Mouse (Mus musculus) heart, adult 2 months (tissue): ENCODE data around the gene Vac14. TPM values are rescaled to one million over a fixed set of nuclear protein-coding genes. Genes with fewer than 3 reads are reported as not detected.
A peak's percentile ranks its signal among the peaks of the same experiment; 100 is the strongest.

Source experiments
- DNase-seq, 2 experiments: peaks; one replicate each; pipeline ENCODE4 v3.0.0; 2021
- H3K27ac ChIP-seq: fragments of 200-600 bp; 2 replicates; pipeline ENCODE4 v1.8.1; 2022
- H3K27me3 ChIP-seq: fragments of 200-500 bp; 2 replicates; pipeline ENCODE4 v1.6.1; 2012; ENCODE audit warnings: mild to moderate bottlenecking, low read length, inconsistent platforms, mixed read lengths; ENCODE audit not compliant: control insufficient read depth, insufficient read depth
- H3K36me3 ChIP-seq: fragments of 200-500 bp; 2 replicates; pipeline ENCODE4 v1.6.1; 2012; ENCODE audit warnings: low read length, inconsistent platforms; ENCODE audit not compliant: control insufficient read depth, insufficient read depth
- H3K4me1 ChIP-seq: fragments of 200-500 bp; 2 replicates; pipeline ENCODE4 v1.6.1; 2011; ENCODE audit warnings: low read length; ENCODE audit not compliant: control insufficient read depth, insufficient read depth
- H3K4me3 ChIP-seq: fragments of 200-600 bp; 2 replicates; pipeline ENCODE4 v1.8.1; 2022
- H3K79me2 ChIP-seq: fragments of 200-500 bp; replicated peaks from 2 replicates; pipeline ENCODE4 v1.6.1; 2012; ENCODE audit warnings: mild to moderate bottlenecking, inconsistent platforms, low read length, moderate library complexity, mixed read lengths; ENCODE audit not compliant: control insufficient read depth, insufficient read depth
- H3K9ac ChIP-seq: fragments of 200-500 bp; 2 replicates; pipeline ENCODE4 v1.6.1; 2012; ENCODE audit warnings: low read depth, mild to moderate bottlenecking, control low read depth, inconsistent platforms, low read length, mixed read lengths
- CTCF ChIP-seq: fragments of 200-600 bp; IDR thresholded peaks from 2 replicates; pipeline ENCODE4 v1.8.1; 2022; ENCODE audit warnings: antibody characterized with exemption, mild to moderate bottlenecking, moderate library complexity
- EP300 ChIP-seq: fragments of 200-500 bp; IDR thresholded peaks from 2 replicates; pipeline ENCODE4 v1.6.1; 2011; ENCODE audit warnings: low read depth, low read length, control low read depth; ENCODE audit not compliant: insufficient read depth
- POLR2A ChIP-seq: fragments of 200-500 bp; IDR thresholded peaks from 2 replicates; pipeline ENCODE4 v1.6.1; 2011; ENCODE audit warnings: mild to moderate bottlenecking, low read depth, low read length, control low read depth; ENCODE audit not compliant: insufficient read depth
- WGBS: fragments of 180-500 bp; shearing (Covaris S2); methylation state at CpG from one replicate; pipeline ENCODE4 v1.1.7; 2018; 5-methylcytosine and 5-hydroxymethylcytosine counted together
- intact Hi-C: fragments of 180-260 bp; cut with DNase I; formaldehyde crosslinking; loops from one replicate; pipeline ENCODE4 v1.15.1; 2025
- polyA plus RNA-seq: library from polyadenylated mRNA; depleted of rRNA; stranded (reverse); fragments of >200 nt; gene quantifications from 2 replicates; pipeline ENCODE4 v1.2.3, GENCODE M21; 2012
- total RNA-seq, 2 experiments: library from RNA; stranded (reverse); gene quantifications; 2 replicates each; pipeline ENCODE4 v1.2.3; 2021

Gene Vac14
- total and polyA plus RNA-seq, 3 experiments: 15.7 to 27.0 (median 15.8) TPM

DNA sequence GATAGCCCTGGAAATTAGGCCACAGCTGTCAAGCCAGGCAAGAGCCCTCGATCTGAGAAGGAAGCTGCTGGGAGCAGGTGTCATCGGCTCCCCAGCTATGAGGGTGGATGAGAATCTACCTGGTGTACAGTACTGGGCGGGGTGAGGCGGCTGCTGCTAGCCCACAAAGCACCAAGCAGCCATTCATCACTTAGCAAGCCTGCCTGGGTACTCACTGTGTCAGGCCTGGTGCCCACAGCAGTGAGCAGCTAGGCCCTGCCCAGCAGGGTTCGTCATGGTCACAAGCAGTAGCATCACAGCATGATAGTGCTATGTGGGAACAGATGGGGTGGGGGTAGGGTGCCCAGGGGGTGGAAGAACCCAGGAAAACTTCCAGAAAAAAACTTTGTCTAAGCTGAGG lies 77.0 kb downstream of the Vac14 start:
- Histone ChIP-seq H3K4me3 (no peak overlapping the region), H3K36me3 (no peaks in the 10 kb centered on the region), H3K27ac (no peak overlapping the region), H3K79me2 (no peaks in the 10 kb centered on the region), H3K4me1 (peaks cover 1% of the 10 kb centered on the region; the same call in 1 of the 2 replicates), H3K9ac (no peak overlapping the region), H3K27me3 (no peaks in the 10 kb centered on the region)
- intact Hi-C loops: no loop called here
- no peak for TF ChIP-seq POLR2A
- TF ChIP-seq EP300: no peak
- TF ChIP-seq CTCF: no peak
- DNase-seq: no peak
- 90% methylated on average over 5 of the region's 5 CpGs for WGBS

DNA sequence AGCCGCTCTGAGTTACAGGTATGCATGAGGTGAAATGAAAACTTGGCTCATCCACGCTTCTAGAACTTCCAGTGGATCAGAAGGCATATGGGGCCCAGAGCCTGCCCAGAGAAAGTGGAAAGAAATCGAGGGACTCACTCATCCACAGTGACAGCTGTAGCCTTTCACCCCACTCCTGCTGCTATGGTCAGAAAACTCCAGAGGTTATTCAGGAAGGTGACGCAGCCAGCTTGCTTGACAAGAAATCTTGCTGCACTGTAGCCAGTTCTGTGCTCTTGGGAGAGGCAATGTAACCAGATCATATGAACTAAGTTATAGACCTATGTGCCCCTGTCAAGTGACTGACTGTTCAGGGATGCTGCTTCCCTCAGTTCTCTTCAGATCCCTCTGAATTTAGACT lies 77.7 kb downstream of the Vac14 start:
- 74% methylated on average over 4 of the region's 4 CpGs for WGBS
- Histone ChIP-seq H3K4me1 (peaks cover 1% of the 10 kb centered on the region; the same call in 1 of the 2 replicates), H3K36me3 (no peaks in the 10 kb centered on the region), H3K9ac (no peak overlapping the region), H3K27me3 (no peaks in the 10 kb centered on the region), H3K27ac (no peak overlapping the region), H3K4me3 (no peak overlapping the region), H3K79me2 (no peaks in the 10 kb centered on the region)
- no peak for DNase-seq
- TF ChIP-seq EP300: no peak
- intact Hi-C loops: no loop called here

DNA sequence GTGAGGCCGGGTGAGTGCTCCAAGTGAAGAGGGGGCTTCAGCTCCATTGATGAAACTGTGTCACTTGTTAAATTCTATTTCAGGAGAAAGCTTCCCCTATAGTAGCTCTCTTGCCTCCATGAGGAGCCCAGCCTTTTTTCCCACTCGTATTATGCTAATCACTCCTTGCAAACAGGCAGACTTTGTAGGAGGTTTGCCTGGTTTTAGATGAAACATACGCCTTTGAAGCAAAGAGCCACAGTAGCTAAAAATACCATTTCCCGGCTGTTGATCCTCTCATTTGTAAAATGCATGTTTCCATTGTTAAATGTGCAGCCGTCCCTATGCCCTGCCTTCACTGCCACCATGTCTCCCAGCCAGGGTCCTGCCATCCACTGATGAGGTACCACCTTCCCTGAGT lies 79.2 kb downstream of the Vac14 start:
- H3K4me3 ChIP-seq: no peak overlapping the region
- H3K4me1 ChIP-seq: peaks cover 1% of the 10 kb centered on the region; the same call in 1 of the 2 replicates
- DNase-seq: no peak
- no peak overlapping the region for H3K9ac ChIP-seq
- H3K36me3 ChIP-seq: no peaks in the 10 kb centered on the region
- H3K79me2 ChIP-seq: no peaks in the 10 kb centered on the region
- no peaks in the 10 kb centered on the region for H3K27me3 ChIP-seq
- H3K27ac ChIP-seq: no peak overlapping the region
- intact Hi-C loops: no loop called here
- no peak for TF ChIP-seq POLR2A
- TF ChIP-seq CTCF: no peak
- TF ChIP-seq EP300: no peak
- WGBS: 87% methylated on average over 5 of the region's 5 CpGs

DNA sequence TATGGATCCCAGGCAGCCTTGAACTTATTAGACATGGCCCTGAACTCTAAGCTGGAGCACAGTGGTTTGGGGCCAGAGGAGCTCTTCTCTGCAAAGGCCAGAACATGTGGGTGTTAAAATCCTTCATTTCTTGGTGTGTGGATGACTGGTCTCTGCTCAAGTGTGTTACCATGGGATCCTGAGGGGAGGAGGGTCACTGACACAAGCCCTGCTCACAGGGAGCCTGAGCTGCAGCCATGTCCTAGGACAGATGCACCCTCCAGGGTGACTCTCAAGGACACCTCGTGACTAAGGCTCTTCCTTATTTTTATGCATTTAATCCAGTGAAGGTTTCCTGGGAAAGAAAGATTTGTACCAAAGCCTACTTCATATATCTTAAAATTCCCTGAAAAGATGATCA lies 79.7 kb downstream of the Vac14 start:
- H3K79me2 ChIP-seq: no peaks in the 10 kb centered on the region
- intact Hi-C loops: no loop called here
- TF ChIP-seq EP300 (no peak), POLR2A (no peak), CTCF (no peak)
- no peak overlapping the region for H3K9ac ChIP-seq
- no peaks in the 10 kb centered on the region for H3K27me3 ChIP-seq
- no peak overlapping the region for H3K27ac ChIP-seq
- DNase-seq: no peak
- peaks cover 1% of the 10 kb centered on the region; the same call in 1 of the 2 replicates for H3K4me1 ChIP-seq
- H3K4me3 ChIP-seq: no peak overlapping the region
- no peaks in the 10 kb centered on the region for H3K36me3 ChIP-seq
- 61% methylated on average over 1 of the region's 1 CpGs for WGBS

DNA sequence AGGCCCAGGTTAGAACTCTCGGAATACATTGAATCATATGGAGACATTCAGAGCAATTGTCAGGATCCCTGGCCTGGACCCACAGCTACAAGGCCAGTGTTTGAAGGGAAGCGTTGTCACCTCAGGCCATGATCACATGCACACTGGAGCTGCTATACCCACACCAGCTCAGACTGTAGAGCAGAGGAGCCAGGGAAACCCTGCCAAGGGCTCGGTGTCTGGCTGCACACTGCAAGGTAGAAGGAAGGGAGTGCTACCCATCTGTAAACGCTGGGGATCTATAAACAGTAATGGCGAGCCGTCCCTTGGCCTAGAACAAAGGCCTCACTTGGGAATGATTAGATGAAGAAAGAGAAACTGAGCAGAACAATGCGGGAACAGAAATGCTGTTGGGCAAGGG lies 81.1 kb downstream of the Vac14 start:
- DNase-seq: no peak
- H3K27me3 ChIP-seq: no peaks in the 10 kb centered on the region
- intact Hi-C loops: no loop called here
- H3K4me3 ChIP-seq: no peak overlapping the region
- no peaks in the 10 kb centered on the region for H3K36me3 ChIP-seq
- no peak overlapping the region for H3K27ac ChIP-seq
- H3K9ac ChIP-seq: no peak overlapping the region
- 83% methylated on average over 7 of the region's 7 CpGs for WGBS
- H3K4me1 ChIP-seq: peaks cover 6% of the 10 kb centered on the region
- H3K79me2 ChIP-seq: no peaks in the 10 kb centered on the region
- TF ChIP-seq EP300: no peak
- TF ChIP-seq CTCF: no peak
- no peak for TF ChIP-seq POLR2A

DNA sequence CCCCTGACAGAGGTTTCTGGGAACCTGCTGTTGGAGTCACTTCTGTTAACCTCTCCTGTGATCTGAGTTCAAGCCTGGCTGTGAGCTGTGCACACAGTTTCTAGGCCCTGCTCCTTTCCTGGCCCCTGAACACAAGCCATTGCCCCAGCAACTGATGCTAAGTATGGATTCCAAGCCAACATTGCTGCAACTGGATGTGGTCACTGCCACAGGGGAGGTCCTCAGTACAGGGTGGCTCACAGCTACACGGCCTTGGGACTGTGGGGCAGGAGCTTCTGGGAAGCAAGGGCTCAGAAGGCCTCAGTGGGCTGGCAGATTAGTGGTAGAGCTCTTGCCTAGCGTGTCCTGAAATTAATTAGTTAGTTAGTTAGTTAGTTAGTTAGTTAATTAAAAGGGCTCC lies 82.2 kb downstream of the Vac14 start:
- Histone ChIP-seq H3K27ac (no peak overlapping the region), H3K4me1 (peaks cover 6% of the 10 kb centered on the region), H3K9ac (no peak overlapping the region), H3K27me3 (no peaks in the 10 kb centered on the region), H3K79me2 (no peaks in the 10 kb centered on the region), H3K36me3 (no peaks in the 10 kb centered on the region), H3K4me3 (no peak overlapping the region)
- DNase-seq: peak in 1 of 2 experiments; percentile 24
- intact Hi-C loops: no loop called here
- 85% methylated on average over 2 of the region's 2 CpGs for WGBS
- TF ChIP-seq CTCF (no peak), POLR2A (no peak), EP300 (no peak)
